Mouse (Mus musculus): Measurements from ENCODE around the gene Pde4d. TPM values are rescaled to one million over a fixed set of nuclear protein-coding genes. Genes with fewer than 3 reads are reported as not detected.

Gene Pde4d
- polyA plus RNA-seq, 1 experiment, result 33.8 TPM

DNA sequence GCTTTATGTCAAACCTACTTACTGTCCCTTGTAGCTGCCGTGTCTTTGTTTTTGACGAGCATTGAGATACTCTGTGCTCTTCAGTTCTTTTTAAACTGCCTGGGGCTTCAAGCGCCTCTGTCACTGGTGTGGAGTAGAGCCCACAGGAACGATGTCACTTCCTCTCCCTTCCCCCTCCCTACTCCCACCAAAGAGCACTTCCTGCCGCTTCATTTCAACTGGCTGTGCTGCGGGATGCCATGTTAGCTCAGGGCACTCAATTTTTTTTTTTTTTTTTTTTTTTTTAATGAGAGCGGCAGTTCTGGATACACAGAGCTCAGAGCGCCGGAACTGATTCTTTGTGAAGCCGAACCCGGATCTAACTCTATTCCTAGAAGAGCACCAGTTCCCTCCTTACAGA is 789.5 kb downstream of the Pde4d start:
- H3K27me3 ChIP-seq (ENCODE audit: control insufficient read depth, insufficient read depth, low read length), result no peaks in the 10 kb centered on the region
- peaks cover 2% of the 10 kb centered on the region for H3K4me1 ChIP-seq (ENCODE audit: control insufficient read depth, insufficient read depth, low read length)
- no peak for DNase-seq
- 69% methylated on average over 11 of the region's 11 CpGs for WGBS
- no peak overlapping the region for H3K27ac ChIP-seq (ENCODE audit: insufficient read depth, low read length)
- no peak for TF ChIP-seq CTCF (IDR thresholded peaks at IDR 0.05; ENCODE audit: borderline replicate concordance, insufficient read depth, low read depth, low read length)
- no peak for TF ChIP-seq POLR2A (IDR thresholded peaks at IDR 0.05; ENCODE audit: borderline replicate concordance, insufficient read depth, low read length)
- no peak overlapping the region for H3K4me3 ChIP-seq (replicated peaks; ENCODE audit: insufficient read depth, low read depth, low read length)

DNA sequence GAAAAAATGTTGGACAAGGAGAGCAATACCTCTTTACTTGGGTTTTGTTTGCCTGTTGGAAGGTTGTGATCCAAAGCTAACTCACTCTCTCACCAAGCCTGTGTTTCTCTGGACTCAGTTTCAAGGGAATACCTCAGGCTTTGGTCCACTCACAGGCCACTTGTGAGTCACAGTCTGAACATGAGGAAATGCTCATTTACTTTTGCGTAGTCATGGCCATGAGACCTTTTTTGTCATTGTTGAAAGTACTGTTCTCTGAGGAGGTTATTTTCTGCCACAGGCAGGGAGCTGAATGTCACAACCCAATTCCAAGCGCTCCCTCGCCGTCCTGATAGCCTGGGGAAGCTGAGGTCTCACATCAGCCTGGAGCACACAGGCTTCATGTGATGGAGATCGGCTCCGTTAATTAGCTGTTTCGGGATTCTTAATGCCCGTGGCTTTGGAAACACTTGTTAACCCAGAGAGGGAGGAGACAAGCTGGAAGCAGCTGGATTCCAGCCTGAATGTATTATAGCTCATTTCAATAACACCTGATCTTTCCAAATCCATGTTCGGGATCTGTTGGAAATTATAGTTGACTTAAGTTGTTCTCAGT is 792.8 kb downstream of the Pde4d start:
- DNase-seq, result no peak
- Histone ChIP-seq H3K27me3 (ENCODE audit: control insufficient read depth, insufficient read depth, low read length) (no peaks in the 10 kb centered on the region), H3K4me3 (replicated peaks; ENCODE audit: insufficient read depth, low read depth, low read length) (no peak overlapping the region), H3K4me1 (ENCODE audit: control insufficient read depth, insufficient read depth, low read length) (no peaks in the 10 kb centered on the region), H3K27ac (ENCODE audit: insufficient read depth, low read length) (no peak overlapping the region)
- 73% methylated on average over 9 of the region's 9 CpGs for WGBS
- TF ChIP-seq POLR2A (IDR thresholded peaks at IDR 0.05; ENCODE audit: borderline replicate concordance, insufficient read depth, low read length) (no peak), CTCF (IDR thresholded peaks at IDR 0.05; ENCODE audit: borderline replicate concordance, insufficient read depth, low read depth, low read length) (no peak)

DNA sequence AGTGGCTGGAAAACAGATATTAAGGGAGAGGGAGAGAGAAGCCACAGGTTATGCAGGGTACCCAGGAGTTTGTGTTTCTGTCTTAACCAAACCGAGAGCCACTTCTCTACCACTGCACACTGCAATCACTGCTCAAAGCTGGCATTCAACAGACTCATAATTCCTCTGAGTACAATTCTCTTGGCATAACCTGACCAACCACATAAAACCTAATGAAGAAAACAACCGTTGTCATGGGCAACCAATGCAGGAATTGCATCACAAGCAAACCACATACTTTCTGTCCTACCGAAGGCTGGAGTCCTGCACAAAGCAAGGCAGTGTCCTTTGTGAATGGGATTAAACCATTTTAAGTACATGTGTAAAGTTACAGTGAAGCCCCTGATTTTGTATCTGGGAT is 793.4 kb downstream of the Pde4d start:
- no peaks in the 10 kb centered on the region for H3K4me1 ChIP-seq (ENCODE audit: control insufficient read depth, insufficient read depth, low read length)
- TF ChIP-seq POLR2A (IDR thresholded peaks at IDR 0.05; ENCODE audit: borderline replicate concordance, insufficient read depth, low read length), result no peak
- TF ChIP-seq CTCF (IDR thresholded peaks at IDR 0.05; ENCODE audit: borderline replicate concordance, insufficient read depth, low read depth, low read length), result no peak
- no peak for DNase-seq
- H3K4me3 ChIP-seq (replicated peaks; ENCODE audit: insufficient read depth, low read depth, low read length), result no peak overlapping the region
- 47% methylated on average over 3 of the region's 3 CpGs for WGBS
- no peak overlapping the region for H3K27ac ChIP-seq (ENCODE audit: insufficient read depth, low read length)
- no peaks in the 10 kb centered on the region for H3K27me3 ChIP-seq (ENCODE audit: control insufficient read depth, insufficient read depth, low read length)

DNA sequence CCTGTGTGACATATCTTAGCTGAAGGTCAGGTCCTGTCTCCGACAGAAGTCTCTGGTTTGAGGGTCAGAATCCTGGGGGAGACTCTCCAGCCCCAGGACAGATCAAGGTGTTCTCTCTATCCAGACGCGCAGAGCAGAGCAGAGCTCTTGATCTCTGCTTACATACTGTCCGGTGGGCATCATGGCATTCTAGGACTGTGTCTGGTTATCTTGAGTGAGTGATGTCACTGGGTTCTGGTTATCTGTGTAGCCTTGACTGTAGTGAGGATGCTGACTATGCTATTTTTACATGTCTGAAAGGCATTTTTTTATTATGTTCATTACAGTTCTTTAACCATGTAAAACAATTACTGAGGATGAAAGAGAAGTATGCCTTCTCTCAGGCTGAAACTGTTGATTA is 797.3 kb downstream of the Pde4d start:
- 96% methylated on average over 4 of the region's 4 CpGs for WGBS

DNA sequence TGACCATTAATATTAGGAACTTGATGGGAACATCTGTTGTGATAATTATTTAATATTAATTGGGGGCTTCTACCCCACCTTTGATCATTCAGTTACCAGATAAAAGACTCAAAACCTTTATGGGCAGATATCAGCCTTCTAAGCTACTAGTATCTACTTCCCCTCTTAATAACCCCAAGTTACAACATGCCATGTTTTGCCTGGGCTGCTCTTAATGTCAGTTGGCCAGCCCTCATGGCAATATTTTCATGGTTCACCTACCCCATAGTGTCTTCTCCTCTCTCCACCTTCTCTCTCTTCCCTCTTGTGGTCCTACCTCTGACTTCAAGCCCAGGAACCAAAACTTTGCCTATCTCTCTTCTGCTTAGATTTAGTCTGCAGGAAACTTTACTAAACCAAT is 799.6 kb downstream of the Pde4d start:
- no peaks in the 10 kb centered on the region for H3K27me3 ChIP-seq (ENCODE audit: control insufficient read depth, insufficient read depth, low read length)
- H3K4me3 ChIP-seq (replicated peaks; ENCODE audit: insufficient read depth, low read depth, low read length), result no peak overlapping the region
- DNase-seq, result no peak
- H3K27ac ChIP-seq (ENCODE audit: insufficient read depth, low read length), result no peak overlapping the region
- H3K4me1 ChIP-seq (ENCODE audit: control insufficient read depth, insufficient read depth, low read length), result no peaks in the 10 kb centered on the region
- no peak for TF ChIP-seq CTCF (IDR thresholded peaks at IDR 0.05; ENCODE audit: borderline replicate concordance, insufficient read depth, low read depth, low read length)
- TF ChIP-seq POLR2A (IDR thresholded peaks at IDR 0.05; ENCODE audit: borderline replicate concordance, insufficient read depth, low read length), result no peak

More for the DNA sequence above, 797.3 kb downstream of the Pde4d start:
- H3K4me1 ChIP-seq (ENCODE audit: control insufficient read depth, insufficient read depth, low read length), result no peaks in the 10 kb centered on the region
- H3K27me3 ChIP-seq (ENCODE audit: control insufficient read depth, insufficient read depth, low read length), result no peaks in the 10 kb centered on the region
- TF ChIP-seq CTCF (IDR thresholded peaks at IDR 0.05; ENCODE audit: borderline replicate concordance, insufficient read depth, low read depth, low read length), result no peak
- no peak for TF ChIP-seq POLR2A (IDR thresholded peaks at IDR 0.05; ENCODE audit: borderline replicate concordance, insufficient read depth, low read length)
- DNase-seq, result no peak
- no peak overlapping the region for H3K27ac ChIP-seq (ENCODE audit: insufficient read depth, low read length)
- no peak overlapping the region for H3K4me3 ChIP-seq (replicated peaks; ENCODE audit: insufficient read depth, low read depth, low read length)

DNA sequence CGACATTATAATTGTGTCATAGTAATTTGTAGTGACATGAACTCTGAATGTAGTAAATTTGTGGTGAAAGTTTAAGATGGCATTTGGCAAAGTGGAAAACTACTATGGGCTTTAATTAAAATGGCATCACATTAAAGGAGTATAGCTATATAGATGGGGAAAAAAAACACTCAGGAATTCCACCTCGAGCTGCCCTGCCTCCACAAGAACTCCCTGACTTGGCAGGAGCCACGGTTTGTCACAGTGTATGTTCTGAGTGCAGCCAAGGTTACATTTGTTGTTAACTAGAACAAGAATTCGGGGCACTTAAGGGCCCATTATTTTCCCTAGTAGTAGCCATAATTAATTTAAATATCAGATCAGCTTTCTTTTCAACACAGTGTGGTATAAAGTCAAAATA is 805.9 kb downstream of the Pde4d start:
- Histone ChIP-seq H3K4me3 (replicated peaks; ENCODE audit: insufficient read depth, low read depth, low read length) (no peak overlapping the region), H3K27ac (ENCODE audit: insufficient read depth, low read length) (no peak overlapping the region), H3K27me3 (ENCODE audit: control insufficient read depth, insufficient read depth, low read length) (no peaks in the 10 kb centered on the region), H3K4me1 (ENCODE audit: control insufficient read depth, insufficient read depth, low read length) (peaks cover 7% of the 10 kb centered on the region; the same call in 1 of the 2 replicates)
- TF ChIP-seq POLR2A (IDR thresholded peaks at IDR 0.05; ENCODE audit: borderline replicate concordance, insufficient read depth, low read length) (no peak), CTCF (IDR thresholded peaks at IDR 0.05; ENCODE audit: borderline replicate concordance, insufficient read depth, low read depth, low read length) (no peak)
- DNase-seq, result no peak
- 19% methylated on average over 4 of the region's 4 CpGs for WGBS

DNA sequence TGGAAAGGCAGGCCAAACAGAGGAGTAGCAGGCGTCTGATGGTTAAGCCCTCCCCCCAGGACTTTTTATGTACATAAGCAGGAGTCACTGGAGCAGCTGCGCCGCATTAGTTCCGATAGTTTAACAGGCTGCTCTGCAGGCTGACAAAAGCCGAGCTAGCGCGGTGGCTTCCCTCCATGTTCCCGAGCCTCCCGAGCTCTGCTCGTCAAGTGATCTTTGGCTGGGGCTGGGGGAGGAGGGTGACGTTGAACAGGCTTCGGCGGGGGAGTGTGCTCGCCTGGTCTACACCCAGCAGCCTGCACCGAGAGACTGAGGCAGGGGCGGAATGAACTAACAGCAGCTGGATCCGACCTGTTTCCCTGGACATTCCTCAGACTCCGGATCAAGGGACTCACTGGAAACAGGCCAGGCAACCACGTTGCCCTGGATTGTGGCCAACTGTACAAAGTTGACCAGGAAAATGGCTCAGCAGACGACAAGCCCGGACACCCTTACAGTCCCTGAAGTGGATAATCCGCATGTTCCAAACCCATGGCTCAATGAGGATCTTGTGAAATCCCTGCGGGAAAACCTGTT is 810.6 kb downstream of the Pde4d start:
- TF ChIP-seq CTCF (IDR thresholded peaks at IDR 0.05; ENCODE audit: borderline replicate concordance, insufficient read depth, low read depth, low read length) (no peak), POLR2A (IDR thresholded peaks at IDR 0.05; ENCODE audit: borderline replicate concordance, insufficient read depth, low read length) (no peak)
- Histone ChIP-seq H3K4me1 (ENCODE audit: control insufficient read depth, insufficient read depth, low read length) (peaks cover 10% of the 10 kb centered on the region; the same call in 1 of the 2 replicates), H3K27ac (ENCODE audit: insufficient read depth, low read length) (no peak overlapping the region), H3K4me3 (replicated peaks; ENCODE audit: insufficient read depth, low read depth, low read length) (peak overlapping the region; percentile 51), H3K27me3 (ENCODE audit: control insufficient read depth, insufficient read depth, low read length) (no peaks in the 10 kb centered on the region)
- DNase-seq, result peak; percentile 54 to 62
- 4% methylated on average over 23 of the region's 23 CpGs for WGBS

DNA sequence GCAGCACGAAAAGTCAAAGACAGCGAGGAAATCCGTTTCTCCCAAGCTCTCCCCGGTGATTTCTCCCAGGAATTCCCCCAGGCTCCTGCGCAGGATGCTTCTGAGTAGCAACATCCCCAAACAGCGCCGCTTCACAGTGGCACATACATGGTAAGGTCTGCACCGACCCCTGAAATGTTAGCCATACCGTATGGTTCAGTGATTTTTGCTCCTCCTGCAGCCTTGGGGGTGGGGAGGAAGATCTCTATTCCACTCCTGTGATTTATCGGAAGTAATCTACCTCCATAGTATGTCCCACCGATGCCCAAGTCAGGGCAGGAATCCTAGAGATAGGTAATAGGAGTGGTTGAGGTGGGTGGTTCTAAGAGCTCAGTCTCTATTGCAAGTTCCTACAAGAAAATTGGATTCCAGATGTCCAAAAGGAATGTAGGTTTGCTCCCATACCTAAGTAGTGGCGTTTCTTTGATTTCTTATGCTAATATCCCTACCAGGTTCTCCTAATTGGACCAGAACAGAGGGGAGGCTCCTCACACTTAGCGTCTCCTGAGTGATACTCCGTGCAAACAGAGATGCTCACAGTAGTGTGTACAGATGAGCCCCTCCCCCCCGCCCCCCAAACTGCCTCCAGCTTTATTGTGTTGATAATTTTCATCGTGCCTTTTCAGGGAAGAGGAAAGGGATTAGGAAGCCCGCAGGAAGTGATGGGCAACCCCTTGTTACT is 811.2 kb downstream of the Pde4d start:
- Histone ChIP-seq H3K4me1 (ENCODE audit: control insufficient read depth, insufficient read depth, low read length) (peaks cover 10% of the 10 kb centered on the region; the same call in 1 of the 2 replicates), H3K27me3 (ENCODE audit: control insufficient read depth, insufficient read depth, low read length) (no peaks in the 10 kb centered on the region), H3K27ac (ENCODE audit: insufficient read depth, low read length) (no peak overlapping the region), H3K4me3 (replicated peaks; ENCODE audit: insufficient read depth, low read depth, low read length) (no peak overlapping the region)
- 41% methylated on average over 17 of the region's 17 CpGs for WGBS
- no peak for DNase-seq
- TF ChIP-seq POLR2A (IDR thresholded peaks at IDR 0.05; ENCODE audit: borderline replicate concordance, insufficient read depth, low read length) (no peak), CTCF (IDR thresholded peaks at IDR 0.05; ENCODE audit: borderline replicate concordance, insufficient read depth, low read depth, low read length) (no peak)
